Mouse (Mus musculus): ENCODE results near the gene Elovl2. TPM values are rescaled to one million over a fixed set of nuclear protein-coding genes. Genes with fewer than 3 reads are reported as not detected.
"Not testable (repeated sequence)": the region's sequence is repeated elsewhere in the genome, so short reads cannot be mapped to it uniquely, and the experiment has no call there.

Elovl2 gene
- total and polyA plus RNA-seq, 3 experiments = not detected

GRCm38 (mm10) chr13:41206241-41206640 is 14.0 kb downstream of the Elovl2 start:
- Histone ChIP-seq H3K27ac (ENCODE audit: control insufficient read depth, low read depth, low read length) (no peak overlapping the region), H3K9ac (ENCODE audit: control insufficient read depth, low read depth, low read length, poor library complexity, severe bottlenecking) (no peak overlapping the region), H3K4me1 (ENCODE audit: control insufficient read depth in 1 of 2, insufficient read depth in 2 of 2, low read length in 2 of 2) (no peaks in the 10 kb centered on the region), H3K79me2 (ENCODE audit: control insufficient read depth, insufficient read depth, low read length, poor library complexity) (no peaks in the 10 kb centered on the region), H3K27me3 (ENCODE audit: control insufficient read depth in 1 of 2, insufficient read depth in 2 of 2, low read length in 2 of 2) (peaks cover 0 to 3% of the 10 kb centered on the region in 2 experiments; a peak in 2 of 4 replicates), H3K36me3 (ENCODE audit: control insufficient read depth in 1 of 2, insufficient read depth in 2 of 2, low read length in 2 of 2) (no peaks in the 10 kb centered on the region), H3K4me3 (ENCODE audit: control insufficient read depth in 1 of 2, insufficient read depth in 1 of 2, low read depth in 2 of 2, low read length in 2 of 2) (no peak overlapping the region), H3K9me3 (replicated peaks; ENCODE audit: insufficient read depth, low read length) (no peaks in the 10 kb centered on the region)
- TF ChIP-seq RAD21 (IDR thresholded peaks at IDR 0.05; ENCODE audit: low read depth, low read length) (no peak), ZC3H11A (IDR thresholded peaks at IDR 0.05; ENCODE audit: low read depth, low read length) (no peak), GABPA (IDR thresholded peaks at IDR 0.05; ENCODE audit: low read depth, low read length) (no peak), KAT2A (conservative IDR thresholded peaks at IDR 0.05; ENCODE audit: low read depth, low read length) (no peak), ELF1 (IDR thresholded peaks at IDR 0.05; ENCODE audit: low read depth, low read length) (no peak), NELFE (IDR thresholded peaks at IDR 0.05; ENCODE audit: low read depth, low read length) (no peak), TBP (IDR thresholded peaks at IDR 0.05; ENCODE audit: low read depth, low read length) (no peak), CTCF (IDR thresholded peaks at IDR 0.05 in 2 of 3, conservative IDR thresholded peaks at IDR 0.05 in 1 of 3; ENCODE audit: control insufficient read depth in 1 of 3, insufficient read depth in 1 of 3, low read depth in 2 of 3, low read length in 3 of 3, poor library complexity in 1 of 3, severe bottlenecking in 1 of 3) (no peak), USF2 (IDR thresholded peaks at IDR 0.05; ENCODE audit: borderline replicate concordance in 1 of 2, insufficient read depth in 1 of 2, low read depth in 1 of 2, low read length in 2 of 2) (no peak), ZKSCAN1 (IDR thresholded peaks at IDR 0.05; ENCODE audit: low read depth, low read length) (no peak), POLR2AphosphoS2 (IDR thresholded peaks at IDR 0.05; ENCODE audit: low read length) (no peak), ETS1 (IDR thresholded peaks at IDR 0.05; ENCODE audit: low read depth, low read length) (no peak), BHLHE40 (IDR thresholded peaks at IDR 0.05; ENCODE audit: borderline replicate concordance, low read depth, low read length) (no peak), MXI1 (IDR thresholded peaks at IDR 0.05; ENCODE audit: low read depth, low read length) (no peak), EP300 (IDR thresholded peaks at IDR 0.05; ENCODE audit: low read depth in 1 of 2, low read length in 2 of 2) (no peak)
- no peak for DNase-seq (ENCODE audit: low read depth, low spot score)

- H3K27me3 ChIP-seq (ENCODE audit: control insufficient read depth in 1 of 2, insufficient read depth in 2 of 2, low read length in 2 of 2); H3K4me3 ChIP-seq (ENCODE audit: control insufficient read depth in 1 of 2, insufficient read depth in 1 of 2, low read depth in 2 of 2, low read length in 2 of 2); H3K36me3 ChIP-seq (ENCODE audit: control insufficient read depth in 1 of 2, insufficient read depth in 2 of 2, low read length in 2 of 2); H3K9ac ChIP-seq (ENCODE audit: control insufficient read depth, low read depth, low read length, poor library complexity, severe bottlenecking); H3K9me3 ChIP-seq (replicated peaks; ENCODE audit: insufficient read depth, low read length); H3K4me1 ChIP-seq (ENCODE audit: control insufficient read depth in 1 of 2, insufficient read depth in 2 of 2, low read length in 2 of 2); H3K27ac ChIP-seq (ENCODE audit: control insufficient read depth, low read depth, low read length); DNase-seq (ENCODE audit: low read depth, low spot score); H3K79me2 ChIP-seq (ENCODE audit: control insufficient read depth, insufficient read depth, low read length, poor library complexity): not testable (repeated sequence)
These were observed 14.6 kb downstream of the Elovl2 start for GRCm38 (mm10) chr13:41205568-41205967.

- Histone ChIP-seq H3K4me3 (ENCODE audit: control insufficient read depth in 1 of 2, insufficient read depth in 1 of 2, low read depth in 2 of 2, low read length in 2 of 2) (no peak overlapping the region), H3K4me1 (ENCODE audit: control insufficient read depth in 1 of 2, insufficient read depth in 2 of 2, low read length in 2 of 2) (no peaks in the 10 kb centered on the region), H3K27ac (ENCODE audit: control insufficient read depth, low read depth, low read length) (no peak overlapping the region), H3K9me3 (replicated peaks; ENCODE audit: insufficient read depth, low read length) (no peaks in the 10 kb centered on the region), H3K79me2 (ENCODE audit: control insufficient read depth, insufficient read depth, low read length, poor library complexity) (no peaks in the 10 kb centered on the region), H3K36me3 (ENCODE audit: control insufficient read depth in 1 of 2, insufficient read depth in 2 of 2, low read length in 2 of 2) (no peaks in the 10 kb centered on the region), H3K27me3 (ENCODE audit: control insufficient read depth in 1 of 2, insufficient read depth in 2 of 2, low read length in 2 of 2) (peaks cover 0 to 3% of the 10 kb centered on the region in 2 experiments; a peak in 2 of 4 replicates), H3K9ac (ENCODE audit: control insufficient read depth, low read depth, low read length, poor library complexity, severe bottlenecking) (no peak overlapping the region)
- TF ChIP-seq TBP (IDR thresholded peaks at IDR 0.05; ENCODE audit: low read depth, low read length) = no peak
- TF ChIP-seq POLR2AphosphoS5 (IDR thresholded peaks at IDR 0.05; ENCODE audit: borderline replicate concordance, low read depth, low read length) = no peak
- no peak for TF ChIP-seq POLR2AphosphoS2 (IDR thresholded peaks at IDR 0.05; ENCODE audit: low read length)
- no peak for TF ChIP-seq UBTF (IDR thresholded peaks at IDR 0.05; ENCODE audit: borderline replicate concordance, insufficient read depth, low read depth, low read length)
- TF ChIP-seq MEF2A (IDR thresholded peaks at IDR 0.05; ENCODE audit: extremely low read depth, insufficient replicate concordance, low read depth, low read length, poor library complexity, severe bottlenecking) = no peak
- no peak for TF ChIP-seq SIN3A (IDR thresholded peaks at IDR 0.05; ENCODE audit: low read length)
- no peak for TF ChIP-seq ZC3H11A (IDR thresholded peaks at IDR 0.05; ENCODE audit: low read depth, low read length)
- TF ChIP-seq GATA1 (IDR thresholded peaks at IDR 0.05; ENCODE audit: low read depth, low read length) = no peak
- TF ChIP-seq NRF1 (IDR thresholded peaks at IDR 0.05; ENCODE audit: insufficient read depth, low read depth, low read length, poor library complexity, severe bottlenecking) = no peak
- TF ChIP-seq USF1 (IDR thresholded peaks at IDR 0.05; ENCODE audit: low read depth, low read length) = no peak
- no peak for TF ChIP-seq ZMIZ1 (IDR thresholded peaks at IDR 0.05; ENCODE audit: low read depth, low read length)
- TF ChIP-seq RAD21 (IDR thresholded peaks at IDR 0.05; ENCODE audit: low read depth, low read length) = no peak
- DNase-seq (ENCODE audit: low read depth, low spot score) = no peak
These were observed 16.5 kb downstream of the Elovl2 start for GRCm38 (mm10) chr13:41203691-41204090.
